Mouse (Mus musculus) cerebellum, postnatal 36 days (tissue): ENCODE measurements around the gene Tas2r110.

Source experiments
- DNase-seq, 2 experiments: peaks; one replicate each; pipeline ENCODE4 v3.0.0; 2021 to 2022; ENCODE audit warnings: mixed read lengths in 2 of 2

Gene Tas2r110

GRCm38 (mm10) chr6:132867708-132868107 is at the start of gene Tas2r110:
Tas2r110 (plus strand) TSS chr6:132868008.
- no peak for DNase-seq

GRCm38 (mm10) chr6:132846842-132847241 is 21.0 kb upstream of the Tas2r110 start, which contains the start of gene Tas2r123:
Tas2r123 (plus strand) TSS chr6:132847142.
- DNase-seq, result no peak

- DNase-seq, result no peak
Observed at GRCm38 (mm10) chr6:132855138-132855537, 12.7 kb upstream of the Tas2r110 start, which contains the start of gene Tas2r116. Tas2r116 (plus strand) TSS chr6:132855438.

- DNase-seq, result no peak
Observed at GRCm38 (mm10) chr6:132892711-132893110, 24.9 kb downstream of the Tas2r110 start, which contains the start of gene Tas2r113. Tas2r113 (plus strand) TSS chr6:132893011.

- no peak for DNase-seq
Observed at GRCm38 (mm10) chr6:132909351-132909750, 41.5 kb downstream of the Tas2r110 start, which contains the start of gene Tas2r125. Tas2r125 (plus strand) TSS chr6:132909651.
